Mouse (Mus musculus): Measurements from ENCODE around the gene Glra4. TPM values are rescaled to one million over a fixed set of nuclear protein-coding genes. Genes with fewer than 3 reads are reported as not detected.

The Glra4 gene
- polyA plus RNA-seq, 2 experiments = not detected

DNA sequence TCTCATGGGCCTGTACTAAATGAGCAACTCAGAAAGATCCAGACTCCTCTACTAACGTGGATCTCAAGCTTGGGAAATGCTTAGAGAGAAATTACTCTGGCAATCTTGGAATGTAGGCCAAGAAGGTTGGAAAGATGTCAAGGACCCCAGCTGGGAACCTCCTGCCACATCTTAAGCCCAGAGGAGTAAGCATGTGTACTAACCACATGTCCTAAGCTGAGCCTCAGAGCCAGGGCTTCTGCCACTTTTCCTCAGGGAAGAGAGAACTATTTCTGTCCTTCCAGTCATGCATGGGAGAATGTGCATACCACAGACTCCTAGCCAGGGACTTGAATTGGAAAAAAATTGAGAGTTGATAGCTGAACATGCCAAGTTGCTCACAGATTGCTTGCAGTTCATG is 6.9 kb downstream of the Glra4 start:
- no peaks in the 10 kb centered on the region for H3K4me1 ChIP-seq (replicated peaks; ENCODE audit: control insufficient read depth in 2 of 2, insufficient read depth in 2 of 2, low read length in 1 of 2)
- no peak overlapping the region for H3K27ac ChIP-seq
- TF ChIP-seq CTCF (IDR thresholded peaks at IDR 0.05; ENCODE audit: low read depth) (no peak), EP300 (IDR thresholded peaks at IDR 0.05; ENCODE audit: low read depth) (no peak)
- H3K36me3 ChIP-seq (replicated peaks; ENCODE audit: control insufficient read depth, insufficient read depth, low read depth) = no peaks in the 10 kb centered on the region
- no peak overlapping the region for H3K4me2 ChIP-seq (ENCODE audit: low read depth)
- DNase-seq (ENCODE audit: low read depth in 3 of 3, low spot score in 3 of 3) = no peak
- WGBS (ENCODE audit: insufficient replicate concordance) = 60% methylated on average over 1 of the region's 1 CpGs
- H3K27me3 ChIP-seq (ENCODE audit: control insufficient read depth, insufficient read depth, low read length) = no peaks in the 10 kb centered on the region
- H3K9me3 ChIP-seq (ENCODE audit: control insufficient read depth, low read length) = no peaks in the 10 kb centered on the region
- no peak overlapping the region for H3K4me3 ChIP-seq (ENCODE audit: insufficient read depth in 1 of 2, low read depth in 2 of 2, low read length in 2 of 2)
- no peak for ATAC-seq (ENCODE audit: insufficient read depth)
- H3K9ac ChIP-seq (replicated peaks) = no peak overlapping the region

DNA sequence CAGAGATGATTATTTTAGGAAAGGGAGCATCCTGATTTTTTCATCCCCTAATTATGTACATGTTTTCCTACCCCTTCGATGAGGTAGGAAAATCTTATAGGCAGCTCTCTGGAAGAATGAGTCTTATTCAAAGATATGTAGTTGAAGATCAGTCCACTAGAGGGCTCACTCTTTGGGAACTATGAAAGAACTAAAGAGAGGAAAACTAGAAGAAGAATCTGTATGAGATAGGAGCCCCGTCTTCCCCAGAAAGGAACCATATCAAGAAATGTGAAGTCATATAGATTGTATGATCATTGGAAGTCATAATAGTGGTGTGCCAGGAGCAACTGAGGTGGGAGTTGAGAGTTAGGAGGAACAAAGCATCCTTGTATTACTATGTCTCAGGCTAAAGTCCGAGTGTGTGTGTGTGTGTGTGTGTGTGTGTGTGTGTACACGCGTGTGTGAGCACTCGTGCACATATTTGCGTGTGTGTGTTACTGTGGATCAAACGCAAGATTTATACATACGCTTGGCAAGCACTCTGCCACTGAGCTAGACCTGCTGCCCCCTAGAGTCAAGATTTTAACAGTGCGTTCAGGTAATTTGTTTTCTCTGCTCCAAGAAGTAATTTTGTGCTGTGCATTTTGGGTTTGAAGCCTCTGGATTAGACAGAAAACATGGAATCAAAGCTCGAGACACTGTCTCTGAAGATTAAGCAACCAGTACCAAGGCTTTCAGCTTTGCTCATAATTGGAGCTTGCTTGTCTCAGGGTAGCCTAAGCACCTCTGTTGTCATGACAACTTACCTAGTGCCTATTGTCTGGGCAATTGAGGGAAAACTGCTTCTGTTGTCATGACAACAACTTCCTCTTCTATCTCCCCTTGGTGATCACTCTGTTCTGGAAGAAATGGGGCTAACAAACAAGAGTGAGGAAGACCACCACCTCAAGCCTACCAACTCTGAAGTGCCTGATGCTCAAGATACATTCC is 18.6 kb downstream of the Glra4 start:
- WGBS (ENCODE audit: insufficient replicate concordance) = 58% methylated on average over 11 of the region's 11 CpGs

GRCm38 (mm10) chrX:136755464-136755863 is 24.5 kb downstream of the Glra4 start:
- H3K9ac ChIP-seq (replicated peaks) = no peak overlapping the region
- H3K9me3 ChIP-seq (ENCODE audit: control insufficient read depth, low read length) = no peaks in the 10 kb centered on the region
- DNase-seq (ENCODE audit: low read depth in 3 of 3, low spot score in 3 of 3) (no peak), ATAC-seq (ENCODE audit: insufficient read depth) (no peak)
- H3K4me2 ChIP-seq (ENCODE audit: low read depth) = no peak overlapping the region
- H3K27ac ChIP-seq = no peak overlapping the region
- WGBS (ENCODE audit: insufficient replicate concordance) = 73% methylated on average over 3 of the region's 3 CpGs
- H3K36me3 ChIP-seq (replicated peaks; ENCODE audit: control insufficient read depth, insufficient read depth, low read depth) = no peaks in the 10 kb centered on the region
- no peaks in the 10 kb centered on the region for H3K27me3 ChIP-seq (ENCODE audit: control insufficient read depth, insufficient read depth, low read length)
- no peaks in the 10 kb centered on the region for H3K4me1 ChIP-seq (replicated peaks; ENCODE audit: control insufficient read depth in 2 of 2, insufficient read depth in 2 of 2, low read length in 1 of 2)
- TF ChIP-seq EP300 (IDR thresholded peaks at IDR 0.05; ENCODE audit: low read depth) (no peak), CTCF (IDR thresholded peaks at IDR 0.05; ENCODE audit: low read depth) (no peak)
- H3K4me3 ChIP-seq (ENCODE audit: insufficient read depth in 1 of 2, low read depth in 2 of 2, low read length in 2 of 2) = no peak overlapping the region

More for the DNA sequence above, 18.6 kb downstream of the Glra4 start:
- Histone ChIP-seq H3K4me2 (ENCODE audit: low read depth) (no peak overlapping the region), H3K4me1 (replicated peaks; ENCODE audit: control insufficient read depth in 2 of 2, insufficient read depth in 2 of 2, low read length in 1 of 2) (no peaks in the 10 kb centered on the region), H3K4me3 (ENCODE audit: insufficient read depth in 1 of 2, low read depth in 2 of 2, low read length in 2 of 2) (no peak overlapping the region), H3K36me3 (replicated peaks; ENCODE audit: control insufficient read depth, insufficient read depth, low read depth) (no peaks in the 10 kb centered on the region), H3K9ac (replicated peaks) (no peak overlapping the region), H3K27me3 (ENCODE audit: control insufficient read depth, insufficient read depth, low read length) (no peaks in the 10 kb centered on the region), H3K27ac (no peak overlapping the region), H3K9me3 (ENCODE audit: control insufficient read depth, low read length) (no peaks in the 10 kb centered on the region)
- no peak for TF ChIP-seq EP300 (IDR thresholded peaks at IDR 0.05; ENCODE audit: low read depth)
- TF ChIP-seq CTCF (IDR thresholded peaks at IDR 0.05; ENCODE audit: low read depth) = peak; percentile 51
- DNase-seq (ENCODE audit: low read depth in 3 of 3, low spot score in 3 of 3) = no peak
- ATAC-seq (ENCODE audit: insufficient read depth) = no peak

DNA sequence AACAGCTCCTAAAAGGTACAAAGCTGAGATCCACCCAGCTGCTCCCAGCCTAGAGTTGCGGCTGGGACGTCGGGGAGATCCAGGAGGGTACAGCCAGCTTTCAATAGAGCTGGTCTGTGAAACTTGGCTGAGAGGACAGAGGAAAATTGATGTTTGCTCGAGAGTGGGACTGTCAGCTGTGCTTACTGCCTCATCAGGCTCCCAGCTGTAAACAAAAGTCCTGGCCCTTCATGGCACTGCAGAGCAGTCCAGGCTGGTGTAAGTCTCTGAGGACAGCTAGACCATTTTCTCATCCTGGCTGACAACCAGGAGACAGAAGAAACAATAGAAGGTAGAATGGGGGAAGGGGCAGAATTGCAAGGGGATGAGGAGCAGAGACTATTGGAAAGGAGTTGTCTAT is 30.6 kb downstream of the Glra4 start:
- no peaks in the 10 kb centered on the region for H3K4me1 ChIP-seq (replicated peaks; ENCODE audit: control insufficient read depth in 2 of 2, insufficient read depth in 2 of 2, low read length in 1 of 2)
- no peak for ATAC-seq (ENCODE audit: insufficient read depth)
- DNase-seq (ENCODE audit: low read depth in 3 of 3, low spot score in 3 of 3) = no peak
- H3K27ac ChIP-seq = no peak overlapping the region
- H3K9me3 ChIP-seq (ENCODE audit: control insufficient read depth, low read length) = no peaks in the 10 kb centered on the region
- H3K4me3 ChIP-seq (ENCODE audit: insufficient read depth in 1 of 2, low read depth in 2 of 2, low read length in 2 of 2) = no peak overlapping the region
- WGBS (ENCODE audit: insufficient replicate concordance) = 47% methylated on average over 4 of the region's 4 CpGs
- H3K36me3 ChIP-seq (replicated peaks; ENCODE audit: control insufficient read depth, insufficient read depth, low read depth) = no peaks in the 10 kb centered on the region
- no peak overlapping the region for H3K9ac ChIP-seq (replicated peaks)
- no peak overlapping the region for H3K4me2 ChIP-seq (ENCODE audit: low read depth)
- H3K27me3 ChIP-seq (ENCODE audit: control insufficient read depth, insufficient read depth, low read length) = no peaks in the 10 kb centered on the region
- TF ChIP-seq EP300 (IDR thresholded peaks at IDR 0.05; ENCODE audit: low read depth) (no peak), CTCF (IDR thresholded peaks at IDR 0.05; ENCODE audit: low read depth) (no peak)

DNA sequence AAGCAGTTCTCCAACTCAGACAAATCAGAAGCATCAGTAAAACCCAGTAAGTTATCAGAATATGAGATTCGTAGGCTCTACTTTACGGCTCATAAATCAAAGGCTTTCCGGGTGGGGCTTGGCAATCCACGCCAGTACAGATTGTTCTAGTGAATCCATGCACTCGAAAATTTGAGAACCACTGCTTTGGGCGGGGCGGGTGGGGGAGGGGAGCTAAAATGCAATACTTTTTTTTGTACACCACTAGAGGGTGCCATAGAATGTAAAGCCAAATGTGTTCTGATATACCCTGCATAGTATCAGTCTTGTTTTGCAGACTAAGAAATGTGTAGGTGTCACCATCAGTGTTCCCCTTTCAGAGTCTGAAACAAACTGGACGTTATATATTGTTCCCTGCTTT is 35.3 kb downstream of the Glra4 start:
- Histone ChIP-seq H3K4me3 (ENCODE audit: insufficient read depth in 1 of 2, low read depth in 2 of 2, low read length in 2 of 2) (no peak overlapping the region), H3K9me3 (ENCODE audit: control insufficient read depth, low read length) (no peaks in the 10 kb centered on the region), H3K4me1 (replicated peaks; ENCODE audit: control insufficient read depth in 2 of 2, insufficient read depth in 2 of 2, low read length in 1 of 2) (no peaks in the 10 kb centered on the region; a peak in 1 of 4 replicates), H3K27me3 (ENCODE audit: control insufficient read depth, insufficient read depth, low read length) (no peaks in the 10 kb centered on the region), H3K4me2 (ENCODE audit: low read depth) (no peak overlapping the region), H3K9ac (replicated peaks) (no peak overlapping the region), H3K36me3 (replicated peaks; ENCODE audit: control insufficient read depth, insufficient read depth, low read depth) (no peaks in the 10 kb centered on the region), H3K27ac (no peak overlapping the region)
- TF ChIP-seq CTCF (IDR thresholded peaks at IDR 0.05; ENCODE audit: low read depth) (no peak), EP300 (IDR thresholded peaks at IDR 0.05; ENCODE audit: low read depth) (no peak)
- no peak for DNase-seq (ENCODE audit: low read depth in 3 of 3, low spot score in 3 of 3)
- no peak for ATAC-seq (ENCODE audit: insufficient read depth)
- WGBS (ENCODE audit: insufficient replicate concordance) = 57% methylated on average over 8 of the region's 8 CpGs

Data from liver, embryonic 14.5 days (tissue).